ENCODE assay signal across 8 mouse cellular contexts in genomic region chr11:111065635-111066298, GRCm38 (mm10). TPM values are rescaled to one million over a fixed set of nuclear protein-coding genes. Genes with fewer than 3 reads are reported as not detected.
DNase-seq lines count a peak whose midpoint lies in the region; ATAC-seq lines count a peak whose summit lies in the region.

Kcnj2 (plus strand) TSS chr11:111066164.

- H3K4me1 ChIP-seq in erythroblast, embryonic 14.5 days (ENCODE audit: control insufficient read depth), result peaks cover 12% of the 10 kb centered on the region
- peaks cover 18% of the 10 kb centered on the region for H3K4me1 ChIP-seq in heart, embryonic 12.5 days (replicated peaks)
- H3K4me1 ChIP-seq in kidney, embryonic 16.5 days (ENCODE audit: insufficient read depth, low read length), result peaks cover 7% of the 10 kb centered on the region; the same call in 1 of the 2 replicates

- WGBS in heart, embryonic 12.5 days, result under 1% methylated on average over 27 of the region's 28 CpGs
- WGBS in kidney, embryonic 16.5 days, result 0% methylated on average over 28 of the region's 28 CpGs

- peak within 1 kb of the TSS; percentile 78 for H3K27ac ChIP-seq in heart, embryonic 12.5 days (ENCODE audit: poor library complexity, severe bottlenecking)
- H3K27ac ChIP-seq in kidney, embryonic 16.5 days (ENCODE audit: low read length), result peak within 1 kb of the TSS; percentile 64; the same call in 1 of the 2 replicates

- no peaks in the 10 kb centered on the region for H3K36me3 ChIP-seq in erythroblast, embryonic 14.5 days (ENCODE audit: control insufficient read depth)
- H3K36me3 ChIP-seq in heart, embryonic 12.5 days, result no peaks in the 10 kb centered on the region
- H3K36me3 ChIP-seq in kidney, embryonic 16.5 days (ENCODE audit: insufficient read depth, low read length), result no peaks in the 10 kb centered on the region

- H3K27me3 ChIP-seq in erythroblast, embryonic 14.5 days (ENCODE audit: control insufficient read depth), result peaks cover 28% of the 10 kb centered on the region
- no peaks in the 10 kb centered on the region for H3K27me3 ChIP-seq in heart, embryonic 12.5 days (replicated peaks)
- peaks cover 5% of the 10 kb centered on the region for H3K27me3 ChIP-seq in kidney, embryonic 16.5 days (ENCODE audit: insufficient read depth, low read length)

- H3K4me3 ChIP-seq in erythroblast, embryonic 14.5 days (replicated peaks), result peak within 1 kb of the TSS; percentile 54
- H3K4me3 ChIP-seq in heart, embryonic 12.5 days, result peak within 1 kb of the TSS; percentile 78
- peak within 1 kb of the TSS; percentile 65 for H3K4me3 ChIP-seq in kidney, embryonic 16.5 days (ENCODE audit: low read length)

- peak; percentile 6 for DNase-seq in 3134 (ENCODE audit: extremely low read depth, insufficient read length, low spot score)
- DNase-seq in brain, embryonic 18.5 days (ENCODE audit: low read depth, low spot score), result peak; percentile 79
- DNase-seq in liver, result peak; percentile 89
- peak; percentile 62 to 84 for DNase-seq in monocyte, adult 2 months (ENCODE audit: low read depth in 1 of 2, low spot score in 2 of 2)
- peak; percentile 60 to 65 for DNase-seq in spleen, postnatal 14 days (ENCODE audit: low spot score in 2 of 2)

- peak within 1 kb of the TSS; percentile 84 for H3K9ac ChIP-seq in heart, embryonic 12.5 days
- H3K9ac ChIP-seq in kidney, embryonic 16.5 days (replicated peaks; ENCODE audit: low read length), result peak within 1 kb of the TSS; percentile 74

- ATAC-seq in heart, embryonic 12.5 days (ENCODE audit: insufficient number of reproducible peaks, low FRiP score), result peak; percentile 97
- peak; percentile 100 for ATAC-seq in kidney, embryonic 16.5 days (ENCODE audit: low FRiP score, low TSS enrichment)

- H3K9me3 ChIP-seq in erythroblast, embryonic 14.5 days (ENCODE audit: control insufficient read depth, low read length), result no peaks in the 10 kb centered on the region
- no peaks in the 10 kb centered on the region for H3K9me3 ChIP-seq in heart, embryonic 12.5 days (replicated peaks)
- no peaks in the 10 kb centered on the region for H3K9me3 ChIP-seq in kidney, embryonic 16.5 days (ENCODE audit: low read length)

- peak within 1 kb of the TSS; percentile 96 for H3K4me2 ChIP-seq in heart, embryonic 12.5 days
- H3K4me2 ChIP-seq in kidney, embryonic 16.5 days (replicated peaks; ENCODE audit: low read depth, low read length), result peak within 1 kb of the TSS; percentile 96

RNA-seq across cellular contexts. Expression of gene Kcnj2, which starts in this region (rescaled TPM):
- polyA plus RNA-seq in erythroblast, embryonic 14.5 days (2012), result not detected in 2 replicates
- polyA plus RNA-seq in heart, embryonic 12.5 days (2016; fragmentation: Nextera tagmentation; extraction: Ambion mirVana), result 4.5 and 4.6 TPM in 2 replicates
- polyA plus RNA-seq in kidney, embryonic 16.5 days (2015; fragmentation: Nextera tagmentation; extraction: Ambion mirVana), result 1.6 TPM in 2 replicates

Comparison
In these comparisons a context has a peak if more than half of its experiments do, and no peak if none do; other contexts are left out.
1. Peak in every context shown above with its lines: DNase-seq, ATAC-seq, H3K4me3 ChIP-seq and H3K27ac ChIP-seq.
2. DNase-seq: peak in every context shown above with its lines; median percentile 89 in liver; 79 in brain, embryonic 18.5 days; 73 in monocyte, adult 2 months; 62 in spleen, postnatal 14 days; 6 in 3134.